ENCODE assay signal across 30 mouse cellular contexts in genomic region chr12:85104789-85105188, GRCm38 (mm10). TPM values are rescaled to one million over a fixed set of nuclear protein-coding genes. Genes with fewer than 3 reads are reported as not detected.
DNase-seq lines count a peak whose midpoint lies in the region; ATAC-seq lines count a peak whose summit lies in the region.
"Had no signal": no experiment of that assay in that cellular context is flagged by ENCODE, and none has a peak within 500 bp of the region (broad histone marks: within the 10 kb centered on the region; RNA-seq: fewer than 3 reads in every experiment).

No protein-coding gene starts in this region.

- peaks cover 25% of the 10 kb centered on the region for H3K4me1 ChIP-seq in kidney, embryonic 15.5 days
- peaks cover 8% of the 10 kb centered on the region for H3K4me1 ChIP-seq in midbrain, embryonic 11.5 days (ENCODE audit: control insufficient read depth, insufficient read depth, low read length)
- peaks cover 5% of the 10 kb centered on the region; the same call in 1 of the 2 replicates for H3K4me1 ChIP-seq in midbrain, embryonic 14.5 days (ENCODE audit: control insufficient read depth, insufficient read depth, low read length)

- WGBS in kidney, embryonic 15.5 days: 82% methylated on average over 8 of the region's 8 CpGs
- WGBS in midbrain, embryonic 11.5 days: 91% methylated on average over 8 of the region's 8 CpGs
- WGBS in midbrain, embryonic 14.5 days: 92% methylated on average over 8 of the region's 8 CpGs

- no peaks in the 10 kb centered on the region for H3K27me3 ChIP-seq in kidney, embryonic 15.5 days
- no peaks in the 10 kb centered on the region for H3K27me3 ChIP-seq in midbrain, embryonic 11.5 days (ENCODE audit: control insufficient read depth, insufficient read depth, low read length)
- H3K27me3 ChIP-seq in midbrain, embryonic 14.5 days (ENCODE audit: control insufficient read depth, insufficient read depth, low read length): no peaks in the 10 kb centered on the region
- H3K27me3 ChIP-seq: embryonic facial prominence, embryonic 12.5 days; heart, embryonic 15.5 days; midbrain, embryonic 13.5 days; stomach, embryonic 15.5 days had no signal

- ATAC-seq in kidney, embryonic 15.5 days (replicated peaks; ENCODE audit: low FRiP score): no peak
- no peak for ATAC-seq in midbrain, embryonic 11.5 days (ENCODE audit: low FRiP score)
- ATAC-seq in midbrain, embryonic 14.5 days (ENCODE audit: low FRiP score, low TSS enrichment): no peak
- ATAC-seq: forebrain, embryonic 14.5 days; hindbrain, embryonic 16.5 days; lung, postnatal 0 days; midbrain, embryonic 13.5 days had no signal

- H3K36me3 ChIP-seq in kidney, embryonic 15.5 days: no peaks in the 10 kb centered on the region
- no peaks in the 10 kb centered on the region for H3K36me3 ChIP-seq in midbrain, embryonic 11.5 days (ENCODE audit: control insufficient read depth, insufficient read depth, low read length)
- H3K36me3 ChIP-seq in midbrain, embryonic 14.5 days (ENCODE audit: control insufficient read depth, insufficient read depth, low read length): no peaks in the 10 kb centered on the region
- H3K36me3 ChIP-seq: embryonic facial prominence, embryonic 12.5 days; heart, embryonic 10.5 days; heart, embryonic 15.5 days; midbrain, embryonic 13.5 days; stomach, embryonic 15.5 days had no signal

- no peak overlapping the region for H3K4me3 ChIP-seq in kidney, embryonic 15.5 days (replicated peaks)
- no peak overlapping the region for H3K4me3 ChIP-seq in midbrain, embryonic 11.5 days (ENCODE audit: low read depth, low read length)
- no peak overlapping the region for H3K4me3 ChIP-seq in midbrain, embryonic 14.5 days (replicated peaks; ENCODE audit: low read depth, low read length)
- H3K4me3 ChIP-seq: embryonic facial prominence, embryonic 12.5 days; heart, embryonic 10.5 days; heart, embryonic 15.5 days; megakaryocyte, embryonic 14.5 days; midbrain, embryonic 13.5 days; stomach, embryonic 15.5 days had no signal

- H3K27ac ChIP-seq in kidney, embryonic 15.5 days: no peak overlapping the region
- no peak overlapping the region for H3K27ac ChIP-seq in midbrain, embryonic 11.5 days (ENCODE audit: low read depth, low read length)
- H3K27ac ChIP-seq in midbrain, embryonic 14.5 days (replicated peaks; ENCODE audit: low read depth, low read length): no peak overlapping the region
- H3K27ac ChIP-seq: embryonic facial prominence, embryonic 12.5 days; heart, embryonic 10.5 days; heart, embryonic 15.5 days; kidney, postnatal 0 days; midbrain, embryonic 13.5 days; stomach, embryonic 15.5 days had no signal

- H3K9ac ChIP-seq in kidney, embryonic 15.5 days: no peak overlapping the region
- no peak overlapping the region for H3K9ac ChIP-seq in midbrain, embryonic 11.5 days (ENCODE audit: low read length)
- H3K9ac ChIP-seq in midbrain, embryonic 14.5 days (replicated peaks; ENCODE audit: low read length): no peak overlapping the region
- H3K9ac ChIP-seq: embryonic facial prominence, embryonic 12.5 days; heart, embryonic 15.5 days; midbrain, embryonic 13.5 days; stomach, embryonic 15.5 days had no signal

- no peak overlapping the region for H3K4me2 ChIP-seq in kidney, embryonic 15.5 days
- H3K4me2 ChIP-seq in midbrain, embryonic 11.5 days: no peak overlapping the region
- H3K4me2 ChIP-seq in midbrain, embryonic 14.5 days (ENCODE audit: low read length): no peak overlapping the region
- H3K4me2 ChIP-seq: embryonic facial prominence, embryonic 12.5 days; heart, embryonic 15.5 days; midbrain, embryonic 13.5 days; stomach, embryonic 15.5 days had no signal

- no peaks in the 10 kb centered on the region for H3K9me3 ChIP-seq in kidney, embryonic 15.5 days (replicated peaks)
- no peaks in the 10 kb centered on the region for H3K9me3 ChIP-seq in midbrain, embryonic 11.5 days (ENCODE audit: control insufficient read depth, low read length)
- no peaks in the 10 kb centered on the region for H3K9me3 ChIP-seq in midbrain, embryonic 14.5 days (ENCODE audit: control insufficient read depth, low read length)
- H3K9me3 ChIP-seq: embryonic facial prominence, embryonic 12.5 days; G1E; heart, embryonic 10.5 days; heart, embryonic 15.5 days; megakaryocyte, embryonic 14.5 days; midbrain, embryonic 13.5 days; stomach, embryonic 15.5 days had no signal

- DNase-seq in adrenal gland, postnatal 10 days: peak; percentile 38
- DNase-seq in adrenal gland, postnatal 4 days (ENCODE audit: low spot score in 2 of 2): no peak
- DNase-seq in kidney, adult 9 months: peak; percentile 47
- DNase-seq in midbrain, embryonic 11.5 days (ENCODE audit: low spot score, missing footprints): peak; percentile 54
- DNase-seq in midbrain, embryonic 14.5 days: no peak
- DNase-seq in thymus, adult 18-20 months: no peak
- DNase-seq: cerebellum, adult 11 months; cerebellum, adult 9-10 months; cerebellum, postnatal 36 days; gastrocnemius, postnatal 25 days; heart, adult 11 months; left cerebral cortex, postnatal 4 days; lung, adult 18-20 months; lung, postnatal 4 days; right cerebral cortex, postnatal 25 days; thymus, postnatal 14 days had no signal

RNA-seq across cellular contexts. Expression of gene Prox2, which starts 5.8 kb away (rescaled TPM):
- total RNA-seq in adrenal gland, postnatal 10 days (2021): 1 to 10 TPM; 6.2 to 7.5 TPM
- total RNA-seq in adrenal gland, postnatal 4 days (2021): 1 to 10 TPM; 4.8 to 5.5 TPM
- 3.4 and 4.2 TPM in 2 replicates for polyA plus RNA-seq in kidney, embryonic 15.5 days (2015; fragmentation: Nextera tagmentation; extraction: Ambion mirVana)
- polyA plus RNA-seq in midbrain, embryonic 11.5 days (2014; fragmentation: Nextera tagmentation; extraction: Ambion mirVana): 2.6 and 3.6 TPM in 2 replicates
- polyA plus RNA-seq in midbrain, embryonic 14.5 days (2014; fragmentation: Nextera tagmentation; extraction: Ambion mirVana): 1.7 and 2.1 TPM in 2 replicates
- total RNA-seq: monocyte, adult 5-6 weeks had no signal

RNA-seq across cellular contexts. Expression of gene Dlst, which starts 5.8 kb away (rescaled TPM):
- total RNA-seq in adrenal gland, postnatal 10 days (2021): 100 to 1,000 TPM; 710 to 782 TPM
- total RNA-seq in adrenal gland, postnatal 4 days (2021): 100 to 1,000 TPM; 294 to 319 TPM
- 120 and 123 TPM in 2 replicates for polyA plus RNA-seq in kidney, embryonic 15.5 days (2015; fragmentation: Nextera tagmentation; extraction: Ambion mirVana)
- 93.9 and 97.0 TPM in 2 replicates for polyA plus RNA-seq in midbrain, embryonic 11.5 days (2014; fragmentation: Nextera tagmentation; extraction: Ambion mirVana)
- polyA plus RNA-seq in midbrain, embryonic 14.5 days (2014; fragmentation: Nextera tagmentation; extraction: Ambion mirVana): 67.9 and 98.0 TPM in 2 replicates

RNA-seq across cellular contexts. Expression of gene Rps6kl1, which starts 46.3 kb away (rescaled TPM):
- 1 to 10 TPM; 1.1 to 2.3 TPM for total RNA-seq in adrenal gland, postnatal 10 days (2021)
- total RNA-seq in adrenal gland, postnatal 4 days (2021): 1 to 10 TPM; 3.6 to 3.9 TPM
- polyA plus RNA-seq in kidney, embryonic 15.5 days (2015; fragmentation: Nextera tagmentation; extraction: Ambion mirVana): 1.0 and 1.4 TPM in 2 replicates
- polyA plus RNA-seq in midbrain, embryonic 11.5 days (2014; fragmentation: Nextera tagmentation; extraction: Ambion mirVana): 1.9 and 2.1 TPM in 2 replicates
- polyA plus RNA-seq in midbrain, embryonic 14.5 days (2014; fragmentation: Nextera tagmentation; extraction: Ambion mirVana): 22.2 and 27.1 TPM in 2 replicates
- total RNA-seq: neutrophil, adult 5-6 weeks had no signal

Comparison
In these comparisons a context has a peak if more than half of its experiments do, and no peak if none do; other contexts are left out.
1. DNase-seq: peak in adrenal gland, postnatal 10 days (single experiment), kidney, adult 9 months (single experiment) and midbrain, embryonic 11.5 days (single experiment); none in adrenal gland, postnatal 4 days (0 of 2), midbrain, embryonic 14.5 days (single experiment) and thymus, adult 18-20 months (0 of 2).